Mouse (Mus musculus): ENCODE measurements around the gene Mrpl11. TPM values are rescaled to one million over a fixed set of nuclear protein-coding genes. Genes with fewer than 3 reads are reported as not detected.

Mrpl11 gene
- 93.3 and 102 TPM in 2 replicates for polyA plus RNA-seq (2012; rRNA removed)

DNA sequence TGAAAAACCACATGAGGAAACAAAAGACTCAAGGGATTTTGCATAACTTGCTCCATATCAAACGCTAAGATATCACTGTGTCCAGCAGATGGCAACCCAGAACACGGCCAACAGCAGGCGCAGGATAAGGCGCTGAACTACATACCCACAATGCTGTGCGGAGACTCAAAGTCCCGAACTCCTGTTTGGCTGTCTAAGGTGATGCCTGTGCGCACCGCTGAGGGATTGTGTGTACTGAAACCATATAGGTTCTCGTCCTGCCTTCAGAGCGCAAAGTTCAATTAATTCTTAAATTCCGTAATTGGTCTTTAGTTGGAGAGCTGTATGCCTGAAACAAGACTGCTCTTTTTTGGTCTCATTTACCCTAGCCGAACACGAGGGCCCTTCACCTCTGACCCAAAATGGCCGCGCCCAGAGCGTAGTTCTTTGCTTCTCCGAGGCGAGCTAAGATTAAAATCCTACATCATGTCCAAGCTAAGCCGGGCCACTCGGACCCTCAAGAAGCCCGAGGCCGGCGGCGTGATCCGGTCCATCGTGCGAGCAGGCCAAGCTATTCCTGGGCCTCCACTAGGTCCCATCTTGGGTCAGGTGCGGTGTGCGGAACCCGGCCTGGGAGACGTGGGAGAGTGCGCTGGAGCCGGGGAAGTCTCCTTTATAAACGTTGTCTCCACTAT lies at the start of gene Mrpl11:
Gene Mrpl11 (plus strand): TSS at position 220 of the 674 bp plus-strand sequence.

DNA sequence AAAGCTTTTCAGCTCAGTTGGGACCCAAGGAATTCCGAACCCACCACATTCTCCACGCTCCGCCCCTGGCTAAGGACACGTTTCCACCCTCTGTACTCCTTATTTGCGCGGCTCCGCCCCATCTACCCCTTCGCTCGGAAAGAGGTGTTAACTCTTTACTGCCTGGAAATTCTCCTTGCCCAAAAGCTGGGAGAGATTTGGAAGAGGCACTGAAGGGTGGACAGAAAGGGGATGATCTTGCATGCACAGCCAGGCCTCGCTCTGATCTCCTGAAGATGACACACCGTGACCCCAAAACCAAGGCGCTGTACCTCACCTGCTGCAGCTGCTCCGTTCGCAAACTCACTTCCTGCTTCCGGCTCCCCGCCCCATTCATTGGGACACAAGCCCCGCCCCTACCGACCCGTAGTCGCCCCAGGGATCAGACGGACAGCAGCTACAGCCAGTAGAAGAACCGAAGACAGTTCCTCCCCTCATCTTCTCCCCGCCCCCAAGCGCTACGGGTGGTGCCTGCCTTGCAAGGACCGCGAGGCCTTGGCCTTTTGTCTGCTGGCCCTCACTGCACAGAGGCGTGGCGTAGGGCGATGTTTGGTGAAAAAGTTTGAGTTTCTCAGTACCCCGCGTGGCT lies 33.9 kb upstream of the Mrpl11 start, which contains the start of gene Dpp3:
Gene Dpp3 (minus strand): TSS at position 384 of the 628 bp plus-strand sequence.

DNA sequence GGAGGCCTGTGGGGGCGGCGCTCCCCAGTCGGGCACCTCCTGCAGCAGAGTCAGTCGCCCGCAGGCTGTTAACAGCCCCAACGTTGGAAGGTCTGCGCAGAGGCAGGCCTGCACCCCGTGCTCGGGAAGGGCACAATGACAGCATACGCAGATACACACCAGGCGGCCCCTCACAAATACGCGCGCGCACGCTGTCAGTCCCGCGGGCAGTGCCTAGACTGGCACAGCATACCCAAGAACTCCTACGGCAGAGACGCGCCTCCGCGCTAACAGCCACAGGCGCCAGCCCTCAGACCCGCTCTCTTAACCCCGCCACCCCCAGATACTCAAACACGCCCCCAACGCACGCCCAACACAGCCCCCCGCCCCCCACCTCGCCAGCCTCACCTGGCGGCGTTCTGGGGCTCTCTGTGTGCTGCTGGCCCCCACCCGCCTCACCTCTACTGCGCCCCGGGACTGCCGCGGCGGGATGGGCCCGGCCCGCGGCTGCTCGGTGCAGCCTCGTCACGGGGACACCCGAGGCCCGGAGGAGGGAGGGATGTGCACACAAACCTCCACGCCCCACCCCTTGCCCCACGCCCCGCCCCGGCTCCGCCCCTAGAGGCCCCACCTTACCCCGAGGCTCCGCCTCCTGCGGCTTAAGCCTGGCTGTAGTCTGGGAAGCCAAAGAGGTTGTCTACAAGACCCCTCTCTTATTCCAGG lies 19.2 kb upstream of the Mrpl11 start, which contains the start of gene Peli3:
Gene Peli3 (minus strand): TSS at position 577 of the 702 bp plus-strand sequence.

DNA sequence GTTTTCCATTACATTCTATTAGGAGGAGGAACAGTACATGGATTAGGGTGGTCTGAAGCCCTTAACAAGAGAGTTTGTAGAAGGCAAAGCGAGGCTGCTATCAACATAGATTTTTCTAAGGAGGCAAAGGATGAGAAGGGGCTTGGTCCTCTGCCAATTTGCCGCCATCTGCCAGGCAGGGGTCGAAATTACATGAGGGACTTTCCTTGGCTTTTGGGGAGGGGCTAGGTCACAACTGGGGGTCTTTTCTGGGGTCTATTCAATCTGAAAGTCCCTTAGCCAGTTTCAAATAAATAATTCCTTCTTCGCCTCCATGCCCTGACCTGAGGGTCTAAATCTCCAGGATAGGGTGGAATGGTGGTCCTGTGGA lies 28.3 kb downstream of the Mrpl11 start, which contains the start of gene Npas4:
Gene Npas4 (minus strand): TSS at position 61 of the 370 bp plus-strand sequence.

Other genes with a start within 250 kb of the Mrpl11 start
- gene Rbm4b, start 205.7 kb upstream of the Mrpl11 start, polyA plus RNA-seq (2012; rRNA removed) = 65.3 and 74.3 TPM in 2 replicates
- 117 and 122 TPM in 2 replicates for gene Rbm4, start 168.2 kb upstream of the Mrpl11 start, polyA plus RNA-seq (2012; rRNA removed)
- 10.6 and 11.3 TPM in 2 replicates for gene Gm21992, start 150.5 kb upstream of the Mrpl11 start, polyA plus RNA-seq (2012; rRNA removed)
- gene Rbm14, start 150.5 kb upstream of the Mrpl11 start, polyA plus RNA-seq (2012; rRNA removed) = 45.3 and 49.8 TPM in 2 replicates
- 42.6 and 45.4 TPM in 2 replicates for gene Ccs, start 122.8 kb upstream of the Mrpl11 start, polyA plus RNA-seq (2012; rRNA removed)
- 0.95 and 0.98 TPM in 2 replicates for gene Ccdc87, start 122.8 kb upstream of the Mrpl11 start, polyA plus RNA-seq (2012; rRNA removed)
- gene Ctsf, start 107.0 kb upstream of the Mrpl11 start, polyA plus RNA-seq (2012; rRNA removed) = 77.2 and 77.8 TPM in 2 replicates
- 1.1 and 2.5 TPM in 2 replicates for gene Actn3, start 84.2 kb upstream of the Mrpl11 start, polyA plus RNA-seq (2012; rRNA removed)
- gene Zdhhc24, start 83.5 kb upstream of the Mrpl11 start, polyA plus RNA-seq (2012; rRNA removed) = 34.2 and 37.1 TPM in 2 replicates
- gene Bbs1, start 55.5 kb upstream of the Mrpl11 start, polyA plus RNA-seq (2012; rRNA removed) = 19.7 and 23.0 TPM in 2 replicates
- 89.2 and 90.6 TPM in 2 replicates for gene Dpp3, start 33.9 kb upstream of the Mrpl11 start, polyA plus RNA-seq (2012; rRNA removed)
- gene Peli3, start 19.0 kb upstream of the Mrpl11 start, polyA plus RNA-seq (2012; rRNA removed) = 11.6 and 14.6 TPM in 2 replicates
- 7.7 and 9.5 TPM in 2 replicates for gene Npas4, start 28.2 kb downstream of the Mrpl11 start, polyA plus RNA-seq (2012; rRNA removed)
- gene Slc29a2, start 61.7 kb downstream of the Mrpl11 start, polyA plus RNA-seq (2012; rRNA removed) = 39.3 and 39.8 TPM in 2 replicates
- gene B4gat1, start 76.7 kb downstream of the Mrpl11 start, polyA plus RNA-seq (2012; rRNA removed) = 56.5 and 59.7 TPM in 2 replicates
- 3.2 TPM in 2 replicates for gene AC124502.3, start 76.7 kb downstream of the Mrpl11 start, polyA plus RNA-seq (2012; rRNA removed)
- gene Brms1, start 79.2 kb downstream of the Mrpl11 start, polyA plus RNA-seq (2012; rRNA removed) = 24.9 and 25.9 TPM in 2 replicates
- gene Rin1, start 88.3 kb downstream of the Mrpl11 start, polyA plus RNA-seq (2012; rRNA removed) = 3.1 and 3.9 TPM in 2 replicates
- 8.3 and 9.9 TPM in 2 replicates for gene Cd248, start 105.9 kb downstream of the Mrpl11 start, polyA plus RNA-seq (2012; rRNA removed)
- 24.0 and 25.4 TPM in 2 replicates for gene Tmem151a, start 123.4 kb downstream of the Mrpl11 start, polyA plus RNA-seq (2012; rRNA removed)
- 48.7 and 56.5 TPM in 2 replicates for gene Yif1a, start 126.4 kb downstream of the Mrpl11 start, polyA plus RNA-seq (2012; rRNA removed)
- 463 and 505 TPM in 2 replicates for gene Cnih2, start 136.4 kb downstream of the Mrpl11 start, polyA plus RNA-seq (2012; rRNA removed)
- 152 and 160 TPM in 2 replicates for gene Rab1b, start 144.9 kb downstream of the Mrpl11 start, polyA plus RNA-seq (2012; rRNA removed)
- gene Klc2, start 156.4 kb downstream of the Mrpl11 start, polyA plus RNA-seq (2012; rRNA removed) = 104 and 108 TPM in 2 replicates